Mouse (Mus musculus) heart, postnatal 0 days (tissue): Measurements from ENCODE around the gene Zdhhc21. TPM values are rescaled to one million over a fixed set of nuclear protein-coding genes. Genes with fewer than 3 reads are reported as not detected.

Source experiments
- ATAC-seq: fragments of 200-750 bp; cut with Nextera tagmentation; 2 replicates; pipeline ENCODE4 v1.8.0; 2017; ENCODE audit warnings: low read depth, moderate number of reproducible peaks, moderate library complexity; ENCODE audit not compliant: insufficient read depth
- DNase-seq: peaks from one replicate; pipeline ENCODE4 v3.0.0-alpha.2; 2016; ENCODE audit warnings: low spot score
- H3K27ac ChIP-seq: fragments of 300-500 bp; sonication (generic); 2 replicates; pipeline ENCODE4 v1.5.1; 2014; ENCODE audit warnings: low read depth, mild to moderate bottlenecking
- H3K27me3 ChIP-seq: fragments of 300-500 bp; sonication (generic); 2 replicates; pipeline ENCODE4 v1.6.1; 2014; ENCODE audit warnings: low read length, mixed read lengths; ENCODE audit not compliant: control insufficient read depth, insufficient read depth
- H3K36me3 ChIP-seq: fragments of 300-500 bp; sonication (generic); replicated peaks from 2 replicates; pipeline ENCODE4 v1.6.1; 2014; ENCODE audit warnings: low read length, mixed read lengths; ENCODE audit not compliant: control insufficient read depth, insufficient read depth
- H3K4me1 ChIP-seq: fragments of 300-500 bp; sonication (generic); 2 replicates; pipeline ENCODE4 v1.6.1; 2014; ENCODE audit warnings: antibody characterized with exemption; ENCODE audit not compliant: control insufficient read depth, insufficient read depth
- H3K4me2 ChIP-seq: fragments of 300-500 bp; sonication (generic); 2 replicates; pipeline ENCODE4 v1.6.1; 2014; ENCODE audit warnings: low read depth, mild to moderate bottlenecking, low read length, moderate library complexity
- H3K4me3 ChIP-seq: fragments of 300-500 bp; sonication (generic); 2 replicates; pipeline ENCODE4 v1.5.1; 2014; ENCODE audit warnings: low read depth, low read length
- H3K9ac ChIP-seq: fragments of 300-500 bp; sonication (generic); replicated peaks from 2 replicates; pipeline ENCODE4 v1.6.1; 2014; ENCODE audit warnings: low read depth, low read length, mixed read lengths
- H3K9me3 ChIP-seq: fragments of 300-500 bp; sonication (generic); replicated peaks from 2 replicates; pipeline ENCODE4 v1.6.1; 2016; ENCODE audit warnings: low read length; ENCODE audit not compliant: control insufficient read depth
- CTCF ChIP-seq: IDR thresholded peaks from 2 replicates; pipeline ENCODE4 v1.5.1; 2016; ENCODE audit warnings: antibody characterized with exemption, control low read depth, low read depth
- EP300 ChIP-seq: IDR thresholded peaks from 2 replicates; pipeline ENCODE4 v1.6.1; 2016; ENCODE audit warnings: antibody characterized with exemption, low read depth
- WGBS: fragments of 180-500 bp; shearing (Covaris S2); extraction: QIAGEN DNeasy Blood & Tissue Kit; methylation state at CpG from one replicate; pipeline ENCODE4 v1.1.7; 2014; 5-methylcytosine and 5-hydroxymethylcytosine counted together
- polyA plus RNA-seq: library from polyadenylated mRNA; unstranded; fragments of >200 nt; fragmentation: Nextera tagmentation; extraction: Ambion mirVana; gene quantifications from 2 replicates; pipeline ENCODE4 v1.2.1, GENCODE M21; 2015
- total RNA-seq: library from RNA; depleted of rRNA; stranded (reverse); fragments of >200 nt; gene quantifications from 2 replicates; pipeline ENCODE4 v1.2.3, GENCODE M21; 2014; ENCODE audit warnings: low replicate concordance

The Zdhhc21 gene
- total and polyA plus RNA-seq, 2 experiments from 2014 or later, result 5.4 to 32.1 TPM

DNA sequence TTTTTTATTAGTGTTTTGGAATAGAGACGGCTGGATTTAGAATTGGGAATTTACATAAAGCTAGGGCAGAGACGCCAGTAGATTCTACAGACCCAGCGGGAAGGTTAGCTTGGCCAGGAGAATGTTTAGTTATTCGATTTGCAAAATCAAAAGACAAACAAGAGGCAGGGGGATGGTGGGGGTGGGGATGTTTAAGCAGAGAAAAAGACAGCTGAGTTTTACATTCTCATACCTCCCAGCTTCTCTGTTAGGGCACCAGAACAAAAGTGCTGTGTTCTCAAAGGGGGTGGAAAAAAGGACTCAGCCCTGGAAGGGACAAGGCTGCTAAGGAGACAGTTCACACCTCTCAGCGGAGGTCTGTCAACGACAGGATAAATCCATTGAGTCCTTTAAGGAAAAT lies 12.4 kb upstream of the Zdhhc21 start:
- ATAC-seq, result no peak
- no peaks in the 10 kb centered on the region for H3K9me3 ChIP-seq
- H3K36me3 ChIP-seq, result no peaks in the 10 kb centered on the region
- no peak for TF ChIP-seq EP300
- TF ChIP-seq CTCF, result no peak
- WGBS, result 48% methylated on average over 6 of the region's 6 CpGs
- no peak for DNase-seq
- H3K4me3 ChIP-seq, result no peak overlapping the region
- H3K27ac ChIP-seq, result no peak overlapping the region
- no peaks in the 10 kb centered on the region for H3K4me1 ChIP-seq
- H3K27me3 ChIP-seq, result no peaks in the 10 kb centered on the region
- H3K9ac ChIP-seq, result no peak overlapping the region
- no peak overlapping the region for H3K4me2 ChIP-seq

DNA sequence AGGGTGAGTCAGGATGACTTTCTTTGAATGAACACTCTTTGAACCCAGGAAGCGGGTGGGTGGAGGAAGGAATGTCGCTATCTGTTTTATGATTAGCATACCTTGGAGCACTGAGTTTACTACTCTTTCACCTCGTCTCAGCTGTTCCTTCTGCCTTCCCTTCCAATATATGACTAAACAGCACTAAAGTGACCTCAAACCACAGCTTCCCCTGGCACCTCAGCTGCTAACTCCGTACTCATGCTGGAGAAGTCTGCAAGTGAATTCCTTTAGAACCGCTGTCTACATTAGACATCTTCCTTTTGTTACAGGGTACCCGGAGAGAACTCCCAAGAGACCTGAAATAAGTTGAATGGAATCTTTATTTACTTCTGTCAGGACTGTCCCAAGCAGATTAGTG lies 11.2 kb upstream of the Zdhhc21 start:
- Histone ChIP-seq H3K4me2 (no peak overlapping the region), H3K27ac (no peak overlapping the region), H3K36me3 (no peaks in the 10 kb centered on the region), H3K4me3 (no peak overlapping the region), H3K27me3 (no peaks in the 10 kb centered on the region), H3K9ac (no peak overlapping the region), H3K4me1 (no peaks in the 10 kb centered on the region), H3K9me3 (no peaks in the 10 kb centered on the region)
- WGBS, result 74% methylated on average over 6 of the region's 6 CpGs
- TF ChIP-seq CTCF, result no peak
- TF ChIP-seq EP300, result no peak
- DNase-seq (no peak), ATAC-seq (no peak)

DNA sequence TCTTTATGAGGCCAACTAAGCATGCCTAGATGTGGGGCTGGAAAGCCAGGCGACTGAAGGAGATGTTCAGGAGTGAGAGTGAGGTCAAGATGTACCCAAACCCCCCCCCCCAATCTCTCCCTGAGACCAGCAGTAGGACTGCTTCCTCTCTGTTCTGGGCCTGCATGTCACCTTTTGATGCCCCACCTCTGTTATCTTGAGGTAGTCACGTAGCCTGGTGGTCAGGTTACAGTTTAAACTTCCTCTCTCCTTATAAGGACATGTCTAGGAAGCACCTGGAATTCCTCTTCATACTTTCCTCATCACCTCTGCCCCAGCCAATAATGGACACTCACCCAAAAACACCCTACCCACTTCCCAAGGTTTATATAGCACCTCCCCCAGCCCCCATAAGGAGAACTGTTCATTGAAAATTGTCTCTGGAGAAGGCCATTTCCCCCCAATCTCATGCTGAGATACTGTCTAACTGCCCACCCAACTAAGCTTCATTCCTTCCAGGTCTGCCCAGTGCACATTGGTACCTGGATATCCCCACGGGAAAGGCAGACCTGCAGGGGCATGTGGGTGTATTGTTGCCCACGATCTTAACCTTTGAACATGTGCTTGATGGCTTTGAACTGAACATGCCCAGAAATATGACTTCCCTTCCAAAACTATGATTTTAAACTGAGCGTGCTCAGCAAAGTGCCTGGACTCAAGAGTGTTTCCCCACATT lies 8.1 kb upstream of the Zdhhc21 start:
- no peaks in the 10 kb centered on the region for H3K36me3 ChIP-seq
- H3K4me3 ChIP-seq, result no peak overlapping the region
- WGBS, result 80% methylated on average over 5 of the region's 5 CpGs
- TF ChIP-seq CTCF (no peak), EP300 (no peak)
- no peak overlapping the region for H3K9ac ChIP-seq
- H3K4me2 ChIP-seq, result no peak overlapping the region
- H3K27me3 ChIP-seq, result no peaks in the 10 kb centered on the region
- no peak for DNase-seq
- no peak overlapping the region for H3K27ac ChIP-seq
- no peaks in the 10 kb centered on the region for H3K4me1 ChIP-seq
- ATAC-seq, result no peak
- no peaks in the 10 kb centered on the region for H3K9me3 ChIP-seq

DNA sequence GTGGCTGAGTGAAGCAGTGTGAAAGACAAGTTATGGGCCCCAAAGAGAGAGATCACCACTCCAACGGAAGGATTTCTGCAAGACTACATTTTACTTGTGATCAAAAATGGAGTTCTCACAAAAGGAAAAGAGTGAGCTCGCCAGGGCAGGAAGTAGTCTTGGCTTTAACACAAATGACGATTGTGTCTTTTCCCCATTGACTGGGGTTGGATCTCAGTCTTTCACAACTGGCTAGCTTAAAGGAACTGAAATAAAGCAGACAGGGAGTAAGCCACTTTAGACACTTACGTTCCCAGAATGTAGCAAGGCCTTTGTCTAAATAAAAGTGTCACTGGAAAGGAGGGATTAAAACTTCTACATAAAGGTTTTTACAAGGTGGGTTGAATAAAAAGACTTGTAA lies 7.4 kb upstream of the Zdhhc21 start:
- Histone ChIP-seq H3K36me3 (no peaks in the 10 kb centered on the region), H3K4me3 (no peak overlapping the region), H3K9ac (no peak overlapping the region), H3K4me1 (no peaks in the 10 kb centered on the region), H3K27me3 (no peaks in the 10 kb centered on the region), H3K27ac (peak overlapping the region; percentile 61), H3K9me3 (no peaks in the 10 kb centered on the region), H3K4me2 (no peak overlapping the region)
- no peak for TF ChIP-seq CTCF
- no peak for TF ChIP-seq EP300
- ATAC-seq (no peak), DNase-seq (peak; percentile 57)
- WGBS, result 40% methylated on average over 4 of the region's 4 CpGs

DNA sequence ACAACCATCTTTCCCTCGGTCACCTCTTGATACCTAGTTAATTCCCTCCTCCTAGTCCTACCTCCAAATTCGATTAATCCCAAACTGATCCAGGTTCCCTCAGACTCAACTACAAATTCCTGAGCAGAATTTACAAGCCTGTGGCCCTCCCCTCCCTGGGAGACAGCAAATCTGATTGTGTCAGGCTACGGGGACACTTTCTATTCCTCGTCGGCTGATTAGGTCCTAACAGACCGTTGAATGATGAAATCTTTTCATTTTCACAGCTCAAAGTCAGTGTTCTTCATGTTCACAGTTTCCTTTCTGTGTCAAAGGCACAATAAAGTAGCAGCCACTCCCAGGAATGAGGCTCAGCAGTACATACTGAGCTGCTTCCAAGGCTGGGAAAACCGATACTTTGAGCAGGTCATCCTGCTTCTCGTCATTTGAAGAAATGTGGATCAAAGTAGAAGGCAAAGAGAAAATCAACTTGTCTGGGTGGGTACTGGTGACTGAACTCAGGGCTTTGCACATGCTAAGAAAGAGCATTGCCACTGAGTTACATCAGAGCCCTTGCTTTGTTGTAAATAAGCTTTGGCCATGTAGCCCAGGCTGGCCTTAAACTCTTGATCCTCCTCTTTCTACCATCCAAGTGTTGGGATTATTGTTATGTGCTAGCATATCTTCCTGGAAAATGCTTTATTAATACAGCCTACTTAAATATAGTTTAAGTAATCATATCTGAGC lies 5.4 kb upstream of the Zdhhc21 start:
- 66% methylated on average over 8 of the region's 8 CpGs for WGBS
- H3K36me3 ChIP-seq, result no peaks in the 10 kb centered on the region

More for the DNA sequence above, 5.4 kb upstream of the Zdhhc21 start:
- Histone ChIP-seq H3K4me3 (no peak overlapping the region), H3K27me3 (no peaks in the 10 kb centered on the region), H3K27ac (no peak overlapping the region), H3K4me2 (no peak overlapping the region), H3K4me1 (no peaks in the 10 kb centered on the region), H3K9ac (no peak overlapping the region), H3K9me3 (no peaks in the 10 kb centered on the region)
- no peak for ATAC-seq
- no peak for TF ChIP-seq EP300
- no peak for TF ChIP-seq CTCF
- DNase-seq, result no peak
